Mouse (Mus musculus): ENCODE data around the gene Slc4a11.

DNA sequence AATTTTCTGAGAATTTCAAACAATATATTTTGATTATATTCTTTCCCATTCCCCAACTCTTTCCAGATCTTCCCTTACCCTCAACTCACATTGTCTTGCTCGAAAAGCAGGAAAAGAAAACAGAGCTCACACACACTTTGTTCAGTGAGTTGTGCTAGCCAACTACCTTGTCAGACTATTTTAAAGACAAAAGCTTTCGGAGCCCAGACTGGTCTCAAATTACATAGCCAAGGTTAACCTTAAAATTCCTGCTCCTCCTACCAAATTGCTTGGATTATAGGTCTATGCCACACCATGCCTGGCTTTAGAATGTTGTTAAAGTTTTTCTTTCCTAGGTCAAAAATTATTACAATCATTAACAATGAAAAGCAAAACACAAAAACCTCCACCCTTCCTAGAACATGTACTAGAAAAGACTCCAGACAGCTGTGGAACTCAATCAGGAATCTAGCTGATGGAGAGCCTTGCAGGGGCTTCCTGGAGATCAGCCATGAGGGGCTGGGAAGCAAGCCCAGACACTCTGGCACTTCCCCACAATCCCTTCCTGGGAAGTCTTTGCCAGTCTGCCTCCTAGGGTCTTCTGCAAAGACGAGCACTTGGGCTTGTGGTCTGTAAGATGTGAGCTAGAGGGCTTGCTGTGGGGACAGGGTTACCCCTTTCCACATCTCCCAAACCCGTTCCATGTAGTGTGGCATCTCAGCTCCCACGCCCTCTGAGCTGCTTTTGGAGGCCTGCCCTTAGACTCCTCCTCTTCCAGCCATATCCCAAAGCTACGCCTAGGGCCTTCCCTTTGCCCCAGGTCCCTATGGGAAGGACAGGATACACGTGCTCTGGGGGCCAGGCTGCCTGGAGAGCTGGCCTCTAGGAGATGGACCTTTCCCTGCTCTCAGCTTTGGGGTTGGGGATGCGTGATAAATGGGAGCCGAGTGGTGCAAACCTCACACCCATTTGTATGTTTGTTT is 7.0 kb upstream of the Slc4a11 start:
- TF ChIP-seq CTCF (IDR thresholded peaks at IDR 0.05; ENCODE audit: low read depth, low read length), result no peak
- TF ChIP-seq GATA1 (IDR thresholded peaks at IDR 0.05; ENCODE audit: borderline replicate concordance, low read length), result no peak
- TF ChIP-seq TAL1 (conservative IDR thresholded peaks at IDR 0.05; ENCODE audit: low read depth, low read length), result no peak

Data from G1E (cell line).